Mouse (Mus musculus) activated CD4-positive, CD25-positive, alpha-beta regulatory T cell, adult 4 months (primary cell): ENCODE measurements at regions not wholly inside any gene's neighbourhood (a gene's known extent, or its start where the extent isn't known, plus 50 kb on each side); places are given as distances from the start of the nearest gene placed in this dataset.

ENCODE experiments used
- ATAC-seq: one replicate; pipeline ENCODE4 v1.8.0; 2017

GRCm38 (mm10) chr1:62872771-62873170 is 169.7 kb downstream of the Nrp2 start:
- ATAC-seq: no peak

DNA sequence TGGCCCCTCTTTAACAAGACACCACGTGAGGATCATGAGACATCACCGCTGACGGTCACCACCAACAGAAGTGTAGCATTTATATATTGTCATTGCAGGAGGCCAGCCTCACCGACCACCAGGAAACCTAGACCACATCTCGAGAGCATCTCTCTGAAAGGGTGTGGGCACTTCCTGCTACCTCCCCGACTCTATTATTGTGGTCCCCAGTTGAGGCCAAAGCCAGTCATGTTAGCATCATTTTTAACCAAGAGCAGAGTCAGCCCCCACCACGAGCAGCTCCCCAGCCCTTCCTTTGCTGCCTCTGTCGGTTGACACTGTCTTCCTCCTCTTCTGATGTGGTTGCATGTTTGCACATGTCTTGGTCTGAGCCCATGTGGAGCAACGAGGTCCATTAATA is 172.5 kb downstream of the Nrp2 start:
- ATAC-seq: peak; percentile 83

- ATAC-seq: peak; percentile 44
Observed at GRCm38 (mm10) chr1:62876685-62877084, 173.6 kb downstream of the Nrp2 start.

DNA sequence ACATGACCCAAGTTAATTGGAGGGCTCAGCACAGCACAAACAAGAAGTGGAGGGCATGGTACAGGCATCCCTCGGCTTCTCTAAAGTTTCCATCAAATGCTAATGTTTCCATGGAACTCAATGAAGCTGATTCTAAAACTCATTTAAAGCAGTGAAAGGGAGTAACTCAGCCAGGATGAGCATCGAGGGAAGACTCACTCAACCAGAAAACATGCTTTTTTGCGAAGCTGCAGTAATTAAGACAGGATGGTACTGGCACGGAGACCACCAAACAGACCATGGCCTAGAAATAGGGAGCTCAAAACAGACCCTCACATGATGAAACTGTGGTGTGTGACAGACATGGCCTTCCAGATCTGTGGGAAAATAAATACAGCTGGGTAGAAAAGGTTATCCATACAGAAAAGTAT is 177.8 kb downstream of the Nrp2 start:
- ATAC-seq: no peak

GRCm38 (mm10) chr1:62881477-62881876 is 178.4 kb downstream of the Nrp2 start:
- no peak for ATAC-seq

DNA sequence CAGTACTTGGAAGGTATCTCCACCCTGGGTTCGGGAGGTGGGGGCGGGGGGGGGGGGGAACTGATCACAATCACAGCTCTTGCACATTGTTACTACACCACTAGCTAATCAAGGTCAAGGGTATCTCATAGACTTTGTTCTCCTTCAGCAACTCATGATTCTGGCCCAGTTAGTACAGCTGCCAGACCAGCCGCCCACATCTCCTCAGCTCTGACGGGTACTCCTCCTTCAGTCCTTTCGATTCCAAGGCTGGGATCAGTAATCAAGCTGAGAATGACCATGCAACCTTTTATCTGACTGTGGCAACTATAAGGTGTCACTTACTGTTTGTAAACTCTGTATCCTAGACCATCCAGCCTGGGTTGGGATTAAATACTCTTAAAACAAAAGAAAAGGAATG is 178.9 kb downstream of the Nrp2 start:
- no peak for ATAC-seq

GRCm38 (mm10) chr1:62884876-62885480 is 181.9 kb downstream of the Nrp2 start:
- ATAC-seq: no peak

DNA sequence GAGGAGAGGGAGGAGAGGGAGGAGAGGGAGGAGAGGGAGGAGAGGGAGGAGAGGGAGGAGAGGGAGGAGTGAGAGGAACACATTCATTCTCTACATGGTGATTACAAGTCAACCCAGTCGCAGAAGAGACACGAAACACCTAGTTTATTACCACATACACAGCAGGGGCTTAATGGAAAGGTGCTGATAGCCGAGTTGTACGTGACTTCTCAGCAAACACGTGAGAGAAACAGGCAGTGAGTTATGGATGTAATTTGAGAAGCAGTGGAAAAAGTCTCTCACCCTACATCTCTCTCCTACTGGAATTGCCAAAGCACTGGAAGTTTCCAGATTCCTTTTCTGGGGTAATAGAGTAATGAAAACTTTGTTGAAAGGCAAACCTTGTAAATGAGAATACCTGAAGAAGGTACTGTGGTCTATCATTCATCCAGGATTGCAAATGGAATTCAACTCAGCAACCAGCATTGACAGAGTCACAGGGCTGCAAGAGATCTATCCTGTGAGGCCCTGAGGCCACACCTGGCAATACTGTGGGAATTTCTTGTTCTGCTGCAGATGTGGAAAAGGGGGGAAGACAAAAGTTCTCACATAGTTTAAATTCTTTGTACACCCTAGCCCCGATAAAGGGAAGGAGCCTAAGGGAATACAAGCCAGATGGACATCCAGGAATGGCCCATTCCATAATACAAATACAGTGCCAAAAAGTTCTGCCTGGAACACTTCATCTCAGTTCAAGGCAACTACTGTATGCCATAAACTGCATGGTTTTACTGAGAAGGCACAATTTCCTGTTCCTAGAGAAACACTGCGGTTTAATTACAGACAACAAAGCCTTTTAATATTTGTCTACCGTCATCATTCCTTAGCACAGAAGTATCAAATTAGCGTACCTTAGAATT is 184.7 kb downstream of the Nrp2 start:
- no peak for ATAC-seq

GRCm38 (mm10) chr1:62901375-62901774 is 198.3 kb downstream of the Nrp2 start:
- ATAC-seq: no peak

- no peak for ATAC-seq
Observed at GRCm38 (mm10) chr1:62901871-62902270, 198.8 kb downstream of the Nrp2 start.

DNA sequence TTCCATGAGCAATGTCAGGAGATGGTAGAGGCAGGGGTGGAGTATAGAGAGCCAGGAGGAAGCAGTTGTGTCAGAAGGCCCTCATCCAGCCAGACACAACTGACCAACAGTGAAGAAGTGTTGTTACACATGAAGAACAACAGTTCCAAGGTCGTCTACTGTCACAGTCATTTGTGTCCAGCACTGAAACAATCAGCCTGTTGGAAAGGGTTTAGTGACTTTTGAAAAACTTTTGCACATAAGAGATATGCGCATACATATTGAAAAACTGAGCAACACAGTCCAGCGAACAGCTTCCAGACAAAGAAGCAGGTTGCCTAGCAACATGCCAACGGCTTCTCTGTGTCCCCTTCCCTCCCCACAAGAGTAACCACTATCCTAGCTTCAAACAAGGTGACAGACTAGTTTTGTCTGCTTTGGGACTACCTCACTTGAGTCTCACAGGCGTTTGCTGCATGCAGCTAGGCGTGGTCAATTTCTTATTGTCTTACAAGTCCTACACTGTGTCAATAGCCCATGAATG is 199.9 kb downstream of the Nrp2 start:
- ATAC-seq: no peak

DNA sequence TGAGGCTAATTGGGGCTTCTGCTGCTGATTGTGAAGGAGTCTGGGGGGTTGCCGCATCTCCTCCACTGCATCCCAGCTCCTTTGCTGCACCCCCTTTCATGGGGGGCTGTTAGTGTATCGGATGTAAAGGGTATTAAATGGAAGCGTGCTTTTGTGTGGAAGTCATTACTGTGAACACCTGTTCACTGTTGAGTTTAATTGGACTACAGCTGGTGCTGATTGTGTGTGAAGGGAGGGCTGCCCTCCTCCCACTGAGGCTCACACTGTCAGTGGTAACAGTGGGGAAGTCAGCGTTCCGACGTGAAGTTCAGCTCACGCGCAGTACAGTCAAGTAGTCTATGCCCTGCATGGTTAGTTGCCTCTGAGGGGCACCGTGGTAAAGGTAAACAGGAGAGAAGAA is 202.7 kb downstream of the Nrp2 start:
- no peak for ATAC-seq

DNA sequence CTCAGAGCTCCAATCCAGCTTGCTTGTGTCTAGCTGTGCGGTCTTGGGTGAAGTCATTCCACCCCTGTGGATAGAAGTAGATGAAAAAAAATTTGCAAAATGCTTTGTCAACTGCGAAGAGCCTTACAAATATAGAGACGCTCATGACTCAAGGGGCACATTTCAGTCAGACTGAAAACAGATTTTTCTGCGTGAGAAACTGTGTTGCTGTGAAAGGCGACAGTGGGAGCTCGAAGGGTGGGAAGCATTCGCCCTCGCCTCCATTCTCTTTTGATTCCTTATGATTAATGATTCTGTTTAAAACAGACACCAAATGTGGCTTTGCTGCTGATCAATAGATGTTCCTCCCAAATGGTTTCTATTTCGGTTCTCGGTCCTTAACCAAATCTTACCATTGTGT is 204.2 kb downstream of the Nrp2 start:
- ATAC-seq: no peak
